In the genomic region with DNA sequence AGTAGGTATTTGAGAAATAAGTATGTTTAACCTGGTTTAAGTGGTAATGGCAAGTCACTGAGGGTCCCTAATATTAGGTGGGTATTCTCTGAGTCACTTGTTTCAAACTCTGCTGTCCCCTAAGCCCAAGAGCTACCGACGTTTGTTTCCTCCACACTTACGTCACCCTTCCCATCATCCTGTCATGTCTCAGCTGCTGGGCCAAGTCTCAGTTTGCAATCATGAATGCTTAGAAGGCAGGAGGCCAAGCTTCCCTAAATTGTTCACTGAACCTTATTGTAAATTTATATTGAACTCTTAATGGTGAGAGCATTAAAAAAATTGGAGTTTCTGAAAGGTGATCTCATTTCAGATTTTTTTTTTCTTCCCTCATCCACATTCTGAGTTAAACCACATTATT, we compare ENCODE assay signal across 16 mouse cellular contexts.
"Had no signal": no experiment of that assay in that cellular context is flagged by ENCODE, and none has a peak within 500 bp of the region (broad histone marks: within the 10 kb centered on the region; RNA-seq: fewer than 3 reads in every experiment).

No protein-coding gene starts in this region.

- H3K27me3 ChIP-seq: neural tube, embryonic 13.5 days; neural tube, embryonic 15.5 days; stomach, embryonic 15.5 days had no signal

- H3K9ac ChIP-seq: neural tube, embryonic 13.5 days; neural tube, embryonic 15.5 days; stomach, embryonic 15.5 days had no signal

- H3K4me2 ChIP-seq: neural tube, embryonic 13.5 days; neural tube, embryonic 15.5 days; stomach, embryonic 15.5 days had no signal

- DNase-seq: retina, postnatal 1 day; right cerebral cortex, adult 18-20 months; right cerebral cortex, postnatal 14 days; right cerebral cortex, postnatal 25 days; right cerebral cortex, postnatal 4 days; spleen, adult 18-20 months; thymus, adult 18-20 months; thymus, adult 2 months; thymus, postnatal 14 days; thymus, postnatal 25 days; thymus, postnatal 36 days; thymus, postnatal 4 days had no signal

- H3K27ac ChIP-seq: neural tube, embryonic 13.5 days; neural tube, embryonic 15.5 days; stomach, embryonic 15.5 days; stomach, postnatal 0 days had no signal

- H3K4me1 ChIP-seq: neural tube, embryonic 13.5 days; neural tube, embryonic 15.5 days; stomach, embryonic 15.5 days had no signal

- H3K36me3 ChIP-seq: neural tube, embryonic 13.5 days; neural tube, embryonic 15.5 days; stomach, embryonic 15.5 days had no signal

- H3K4me3 ChIP-seq: neural tube, embryonic 13.5 days; neural tube, embryonic 15.5 days; stomach, embryonic 15.5 days had no signal

- H3K9me3 ChIP-seq: neural tube, embryonic 13.5 days; neural tube, embryonic 15.5 days; stomach, embryonic 15.5 days had no signal
